Mouse (Mus musculus): Measurements from ENCODE around the gene Ldlrap1. TPM values are rescaled to one million over a fixed set of nuclear protein-coding genes. Genes with fewer than 3 reads are reported as not detected.

The Ldlrap1 gene
- total RNA-seq, 1 experiment from 2014 or later: 11.1 TPM

DNA sequence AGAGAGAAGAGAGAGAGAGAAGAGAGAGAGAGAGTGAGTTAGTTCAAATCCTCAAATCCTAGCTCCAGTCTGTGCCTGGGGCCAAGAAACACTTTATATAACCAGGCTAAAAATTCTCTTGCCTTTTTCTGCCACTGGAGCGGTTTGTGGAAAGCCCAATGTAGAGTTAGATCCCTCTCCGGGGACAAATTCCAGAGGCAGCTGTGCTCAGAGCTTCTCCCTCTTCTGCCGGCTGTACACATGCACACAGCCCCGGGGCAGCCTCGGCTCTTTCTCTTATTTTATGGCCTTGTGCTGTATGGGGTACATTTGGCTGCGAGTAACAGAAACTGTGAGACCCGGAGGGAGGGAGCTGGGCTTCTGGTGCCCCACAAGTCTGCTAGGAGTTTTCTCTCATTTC lies 31.7 kb downstream of the Ldlrap1 start:
- ATAC-seq (replicated peaks in 1 of 2; ENCODE audit: insufficient read depth in 1 of 2, low FRiP score in 2 of 2, low TSS enrichment in 1 of 2, low read depth in 1 of 2, poor library complexity in 2 of 2, severe bottlenecking in 2 of 2): no peak

DNA sequence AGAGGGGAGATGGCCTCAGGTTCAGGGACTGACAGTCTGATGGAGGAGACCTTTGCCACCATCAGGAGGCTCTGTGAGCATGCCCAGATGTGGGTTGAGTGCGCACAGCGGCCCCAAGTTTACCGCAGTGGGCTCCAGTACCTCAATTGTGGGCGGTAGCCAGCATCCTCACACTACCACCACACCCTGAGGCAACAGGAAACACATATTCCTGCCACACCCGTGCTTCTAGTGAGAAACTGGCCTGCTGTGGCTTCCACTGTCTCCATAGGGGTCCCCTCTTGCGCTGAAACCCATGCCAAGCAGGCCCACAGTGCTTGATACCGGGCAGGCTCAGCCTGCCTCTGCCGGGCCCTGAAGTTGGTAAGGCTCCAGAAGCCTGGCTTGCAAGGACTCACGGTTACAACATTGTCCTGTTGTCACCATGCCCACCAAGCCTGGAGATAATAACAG lies 33.2 kb downstream of the Ldlrap1 start:
- peak; percentile 78 for ATAC-seq (replicated peaks in 1 of 2; ENCODE audit: insufficient read depth in 1 of 2, low FRiP score in 2 of 2, low TSS enrichment in 1 of 2, low read depth in 1 of 2, poor library complexity in 2 of 2, severe bottlenecking in 2 of 2)

DNA sequence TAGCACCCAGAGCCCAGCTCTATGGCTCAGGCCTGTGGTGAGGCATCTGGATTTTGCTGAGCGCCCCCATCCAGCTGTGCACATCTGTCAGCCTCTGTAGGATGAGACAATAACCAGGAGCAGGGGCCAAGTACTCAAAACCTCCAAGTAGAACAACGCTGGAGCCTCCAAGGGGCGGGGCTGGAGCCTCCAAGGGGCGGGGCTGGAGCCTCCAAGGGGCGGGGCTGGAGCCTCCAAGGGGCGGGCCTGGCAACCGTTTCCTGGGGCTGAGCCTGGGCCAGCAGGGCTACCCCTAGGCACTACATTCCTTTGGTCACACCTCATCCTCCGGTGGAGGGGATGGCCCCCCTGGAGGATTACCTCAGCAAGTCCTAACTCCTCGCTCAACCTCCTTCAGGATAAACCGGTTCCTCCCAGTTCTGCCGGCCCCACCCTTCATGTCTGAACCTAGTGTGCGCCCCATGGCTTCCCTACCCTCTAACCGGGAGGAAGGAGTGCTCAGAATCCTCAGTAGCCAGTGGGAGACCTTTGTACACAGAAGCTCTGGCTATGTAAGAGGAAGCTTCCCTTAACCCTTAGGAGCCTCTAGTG lies 33.7 kb downstream of the Ldlrap1 start:
- ATAC-seq (replicated peaks in 1 of 2; ENCODE audit: insufficient read depth in 1 of 2, low FRiP score in 2 of 2, low TSS enrichment in 1 of 2, low read depth in 1 of 2, poor library complexity in 2 of 2, severe bottlenecking in 2 of 2): peak; percentile 28 to 34; a peak in 3 of 4 replicates

DNA sequence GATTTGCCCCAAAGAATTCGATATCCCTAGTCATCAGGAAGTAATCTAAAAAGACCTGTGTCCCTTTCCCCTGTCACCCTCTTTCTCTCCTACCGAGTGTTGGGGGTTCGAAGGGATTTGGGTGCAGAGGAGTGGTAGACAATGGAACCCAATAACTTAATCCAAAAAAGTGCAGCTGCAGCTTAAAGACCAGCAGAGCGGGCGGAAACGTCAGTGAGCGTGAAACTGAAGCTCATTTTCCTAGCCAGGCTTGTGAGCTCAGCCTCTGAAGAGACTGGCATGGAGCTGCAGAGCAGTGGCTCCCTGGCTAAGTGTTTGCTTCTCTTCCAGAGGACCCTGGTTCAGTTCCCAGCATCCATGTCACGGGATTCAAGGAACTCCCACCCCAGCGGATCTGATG lies 34.5 kb downstream of the Ldlrap1 start:
- no peak for ATAC-seq (replicated peaks in 1 of 2; ENCODE audit: insufficient read depth in 1 of 2, low FRiP score in 2 of 2, low TSS enrichment in 1 of 2, low read depth in 1 of 2, poor library complexity in 2 of 2, severe bottlenecking in 2 of 2)

- no peak for ATAC-seq (replicated peaks in 1 of 2; ENCODE audit: insufficient read depth in 1 of 2, low FRiP score in 2 of 2, low TSS enrichment in 1 of 2, low read depth in 1 of 2, poor library complexity in 2 of 2, severe bottlenecking in 2 of 2)
These were observed 37.7 kb downstream of the Ldlrap1 start for GRCm38 (mm10) chr4:134730106-134730505.

- no peak for ATAC-seq (replicated peaks in 1 of 2; ENCODE audit: insufficient read depth in 1 of 2, low FRiP score in 2 of 2, low TSS enrichment in 1 of 2, low read depth in 1 of 2, poor library complexity in 2 of 2, severe bottlenecking in 2 of 2)
These were observed 42.0 kb downstream of the Ldlrap1 start for GRCm38 (mm10) chr4:134725735-134726345.

- ATAC-seq (replicated peaks in 1 of 2; ENCODE audit: insufficient read depth in 1 of 2, low FRiP score in 2 of 2, low TSS enrichment in 1 of 2, low read depth in 1 of 2, poor library complexity in 2 of 2, severe bottlenecking in 2 of 2): no peak
These were observed 42.9 kb downstream of the Ldlrap1 start for GRCm38 (mm10) chr4:134724974-134725373.

DNA sequence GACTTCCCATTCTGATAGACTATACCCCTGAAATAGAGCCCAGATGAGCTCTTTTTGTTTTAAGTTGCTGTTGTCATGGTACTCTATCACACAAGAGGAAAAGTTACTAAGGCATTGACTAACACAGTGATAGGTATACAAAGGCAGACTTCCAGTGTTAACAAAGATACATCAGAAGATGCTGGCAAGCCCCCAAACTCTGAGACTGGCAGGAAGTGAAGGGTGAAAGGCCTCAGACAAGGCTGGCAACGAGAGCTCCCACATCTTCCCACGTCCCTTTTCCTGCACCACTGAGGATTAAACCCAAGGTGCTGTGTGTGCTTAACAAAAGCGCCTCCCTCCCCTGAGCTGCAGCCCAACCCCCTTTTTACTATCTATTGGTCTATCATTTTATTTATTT lies 44.6 kb downstream of the Ldlrap1 start:
- no peak for ATAC-seq (replicated peaks in 1 of 2; ENCODE audit: insufficient read depth in 1 of 2, low FRiP score in 2 of 2, low TSS enrichment in 1 of 2, low read depth in 1 of 2, poor library complexity in 2 of 2, severe bottlenecking in 2 of 2)

GRCm38 (mm10) chr4:134721076-134721475 lies 46.7 kb downstream of the Ldlrap1 start:
- ATAC-seq (replicated peaks in 1 of 2; ENCODE audit: insufficient read depth in 1 of 2, low FRiP score in 2 of 2, low TSS enrichment in 1 of 2, low read depth in 1 of 2, poor library complexity in 2 of 2, severe bottlenecking in 2 of 2): no peak

GRCm38 (mm10) chr4:134720371-134720770 lies 47.5 kb downstream of the Ldlrap1 start:
- no peak for ATAC-seq (replicated peaks in 1 of 2; ENCODE audit: insufficient read depth in 1 of 2, low FRiP score in 2 of 2, low TSS enrichment in 1 of 2, low read depth in 1 of 2, poor library complexity in 2 of 2, severe bottlenecking in 2 of 2)

- no peak for ATAC-seq (replicated peaks in 1 of 2; ENCODE audit: insufficient read depth in 1 of 2, low FRiP score in 2 of 2, low TSS enrichment in 1 of 2, low read depth in 1 of 2, poor library complexity in 2 of 2, severe bottlenecking in 2 of 2)
These were observed 48.3 kb downstream of the Ldlrap1 start for GRCm38 (mm10) chr4:134719489-134719888.

DNA sequence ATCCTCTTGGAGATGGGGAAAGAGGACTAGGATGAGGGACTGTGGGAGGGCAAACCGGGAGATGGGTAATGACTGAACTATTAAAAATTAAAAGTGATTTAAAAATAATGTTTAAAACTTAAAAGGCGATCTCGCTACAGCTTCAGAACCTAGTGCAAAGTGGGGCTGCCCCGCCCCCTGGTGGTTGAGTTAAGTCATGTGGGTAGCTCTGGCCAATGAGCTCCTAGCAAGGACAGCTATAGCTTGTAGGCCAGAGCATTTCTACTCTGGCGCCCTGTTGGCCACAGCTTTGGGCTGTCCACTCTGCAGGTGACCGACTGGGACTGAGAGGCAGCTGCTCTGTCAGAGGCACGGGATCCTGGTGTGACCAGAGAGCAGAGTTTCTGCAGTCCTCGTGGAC lies 53.9 kb downstream of the Ldlrap1 start:
- peak; percentile 89 to 92 for ATAC-seq (replicated peaks in 1 of 2; ENCODE audit: insufficient read depth in 1 of 2, low FRiP score in 2 of 2, low TSS enrichment in 1 of 2, low read depth in 1 of 2, poor library complexity in 2 of 2, severe bottlenecking in 2 of 2)

DNA sequence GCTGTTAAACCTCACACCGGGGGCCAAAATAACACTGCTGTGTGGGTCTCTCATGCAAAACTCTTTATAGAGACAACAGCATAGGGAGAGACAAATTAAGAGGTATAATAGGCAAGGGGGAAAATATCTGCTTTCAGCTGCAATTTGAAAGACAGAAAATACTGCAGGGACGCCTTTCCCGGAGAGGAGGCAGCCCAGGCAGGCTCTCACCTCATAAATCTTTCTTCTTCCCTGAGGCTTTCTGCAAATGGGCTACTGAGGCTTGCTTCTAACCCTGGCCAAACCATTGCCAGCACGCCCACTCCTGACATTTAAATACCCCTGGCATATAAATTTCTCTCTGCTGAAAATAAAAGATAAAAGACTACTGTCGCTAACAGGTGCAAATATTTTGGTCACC lies 62.5 kb downstream of the Ldlrap1 start:
- ATAC-seq (replicated peaks in 1 of 2; ENCODE audit: insufficient read depth in 1 of 2, low FRiP score in 2 of 2, low TSS enrichment in 1 of 2, low read depth in 1 of 2, poor library complexity in 2 of 2, severe bottlenecking in 2 of 2): no peak

DNA sequence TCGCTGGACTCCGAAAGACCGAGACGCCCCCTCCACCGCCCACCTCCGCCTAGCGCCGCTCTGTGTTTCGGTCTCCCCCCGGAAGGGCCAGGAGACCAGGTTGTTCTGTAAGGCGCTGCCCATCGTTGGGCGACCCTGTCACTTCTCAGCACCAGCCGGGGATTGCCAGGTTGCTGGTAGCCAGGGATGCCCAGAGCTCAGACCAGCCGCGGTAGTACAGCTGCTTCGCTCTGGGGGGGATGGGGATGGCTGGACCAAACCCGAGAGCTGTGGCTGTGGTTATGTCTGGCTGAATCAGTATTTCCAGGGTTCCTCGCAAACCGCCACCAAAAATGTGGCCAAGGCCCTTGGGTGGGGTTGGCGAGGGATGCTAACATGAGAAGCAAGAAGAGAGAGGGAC lies 63.2 kb downstream of the Ldlrap1 start:
- no peak; a peak in 1 of 4 replicates for ATAC-seq (replicated peaks in 1 of 2; ENCODE audit: insufficient read depth in 1 of 2, low FRiP score in 2 of 2, low TSS enrichment in 1 of 2, low read depth in 1 of 2, poor library complexity in 2 of 2, severe bottlenecking in 2 of 2)

- ATAC-seq (replicated peaks in 1 of 2; ENCODE audit: insufficient read depth in 1 of 2, low FRiP score in 2 of 2, low TSS enrichment in 1 of 2, low read depth in 1 of 2, poor library complexity in 2 of 2, severe bottlenecking in 2 of 2): peak; percentile 88 to 90
These were observed 63.8 kb downstream of the Ldlrap1 start, which contains the start of gene Man1c1 for GRCm38 (mm10) chr4:134703835-134704546. Gene Man1c1, minus strand, starts transcription at chr4:134704290.

GRCm38 (mm10) chr4:134702981-134703834 lies 64.6 kb downstream of the Ldlrap1 start:
- ATAC-seq (replicated peaks in 1 of 2; ENCODE audit: insufficient read depth in 1 of 2, low FRiP score in 2 of 2, low TSS enrichment in 1 of 2, low read depth in 1 of 2, poor library complexity in 2 of 2, severe bottlenecking in 2 of 2): no peak

DNA sequence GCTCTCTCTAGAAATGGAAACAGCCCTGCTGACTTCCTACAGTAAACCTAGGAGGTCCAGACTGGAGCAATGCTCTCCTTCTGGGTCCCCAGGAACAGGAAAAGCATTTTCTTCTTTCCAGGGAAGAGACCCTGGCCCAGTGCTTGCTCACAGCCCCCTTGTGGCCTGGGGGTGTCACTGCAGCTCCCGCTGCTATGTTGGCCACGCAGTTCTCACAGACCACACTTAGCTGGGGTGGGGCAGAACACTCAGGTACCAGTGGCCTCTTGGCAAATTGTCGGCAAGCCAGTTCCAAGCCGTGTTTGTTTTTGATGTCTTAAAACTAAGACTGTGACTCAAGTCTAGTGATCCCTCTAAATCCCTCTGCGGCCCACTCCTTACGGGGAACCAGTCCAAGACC lies 65.9 kb downstream of the Ldlrap1 start:
- peak; percentile 55 to 60 for ATAC-seq (replicated peaks in 1 of 2; ENCODE audit: insufficient read depth in 1 of 2, low FRiP score in 2 of 2, low TSS enrichment in 1 of 2, low read depth in 1 of 2, poor library complexity in 2 of 2, severe bottlenecking in 2 of 2)

GRCm38 (mm10) chr4:134700911-134701310 lies 66.9 kb downstream of the Ldlrap1 start:
- no peak for ATAC-seq (replicated peaks in 1 of 2; ENCODE audit: insufficient read depth in 1 of 2, low FRiP score in 2 of 2, low TSS enrichment in 1 of 2, low read depth in 1 of 2, poor library complexity in 2 of 2, severe bottlenecking in 2 of 2)
